Mouse (Mus musculus): ENCODE measurements around the gene Hesx1.

DNA sequence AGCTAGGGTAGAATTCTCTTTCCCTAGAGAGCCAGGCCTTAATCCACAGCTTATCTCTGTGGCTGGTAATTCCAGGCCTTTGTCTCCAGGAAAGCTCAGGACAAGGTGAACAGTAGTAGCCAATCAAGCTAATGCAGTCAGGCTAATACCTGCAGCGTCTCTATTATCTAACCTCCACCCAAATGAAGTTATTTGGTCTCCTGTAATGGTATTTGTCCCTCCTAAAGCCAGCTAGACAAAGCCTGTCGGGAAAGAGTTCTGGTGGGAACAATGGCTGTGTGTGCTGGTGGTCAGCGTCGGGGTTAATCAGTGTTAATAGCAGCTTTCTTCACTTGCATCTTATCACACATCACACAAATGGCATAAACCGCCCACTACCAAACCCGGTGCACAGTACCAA, 11.7 kb downstream of the Hesx1 start:
- no peak for TF ChIP-seq POLR2AphosphoS5 (IDR thresholded peaks at IDR 0.05; ENCODE audit: insufficient replicate concordance, low read depth, low read length)
- no peak for TF ChIP-seq CTCF (IDR thresholded peaks at IDR 0.05; ENCODE audit: low read depth, low read length)
- no peak for TF ChIP-seq GATA1 (IDR thresholded peaks at IDR 0.05; ENCODE audit: borderline replicate concordance, low read length)
- no peak for TF ChIP-seq TAL1 (conservative IDR thresholded peaks at IDR 0.05; ENCODE audit: low read depth, low read length)
